Comparison of ENCODE assay signal across 29 mouse cellular contexts in the genomic region with DNA sequence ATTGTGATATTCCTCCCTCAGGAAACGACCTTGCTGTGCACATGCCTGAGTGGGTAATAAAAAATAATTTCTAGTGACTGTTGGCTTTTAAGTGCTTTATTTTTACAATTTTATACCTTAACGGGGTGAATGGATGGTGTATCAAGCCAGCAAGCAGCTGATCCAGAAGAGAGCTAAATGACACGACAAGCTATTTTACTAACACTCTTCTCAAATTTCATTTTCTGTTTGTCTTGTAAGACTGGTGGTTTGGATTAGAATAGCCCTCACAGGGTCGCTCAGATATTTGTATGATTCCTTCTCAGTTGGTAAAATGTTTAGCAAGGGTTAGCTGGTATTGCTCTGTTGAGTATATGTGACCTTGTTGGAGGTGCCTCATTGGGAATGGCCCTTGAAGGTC.
"Had no signal": no experiment of that assay in that cellular context is flagged by ENCODE, and none has a peak within 500 bp of the region (broad histone marks: within the 10 kb centered on the region; RNA-seq: fewer than 3 reads in every experiment).

No protein-coding gene starts in this region.

- H3K9me3 ChIP-seq: embryonic facial prominence, embryonic 10.5 days; embryonic facial prominence, embryonic 12.5 days; embryonic facial prominence, embryonic 13.5 days; embryonic facial prominence, embryonic 15.5 days; forebrain, embryonic 10.5 days; forebrain, embryonic 12.5 days; forebrain, embryonic 13.5 days; forebrain, embryonic 15.5 days had no signal

- H3K4me3 ChIP-seq: embryonic facial prominence, embryonic 10.5 days; embryonic facial prominence, embryonic 12.5 days; embryonic facial prominence, embryonic 13.5 days; embryonic facial prominence, embryonic 15.5 days; erythroblast, embryonic 14.5 days; forebrain, embryonic 10.5 days; forebrain, embryonic 12.5 days; forebrain, embryonic 13.5 days; forebrain, embryonic 15.5 days; gastrocnemius, adult 2 months; heart, adult 2 months had no signal

- H3K27ac ChIP-seq: embryonic facial prominence, embryonic 10.5 days; embryonic facial prominence, embryonic 12.5 days; embryonic facial prominence, embryonic 13.5 days; embryonic facial prominence, embryonic 15.5 days; forebrain, embryonic 10.5 days; forebrain, embryonic 12.5 days; forebrain, embryonic 13.5 days; forebrain, embryonic 15.5 days; gastrocnemius, adult 2 months; heart, adult 2 months had no signal

- H3K9ac ChIP-seq: embryonic facial prominence, embryonic 12.5 days; embryonic facial prominence, embryonic 13.5 days; embryonic facial prominence, embryonic 15.5 days; forebrain, embryonic 12.5 days; forebrain, embryonic 13.5 days; forebrain, embryonic 15.5 days; forebrain, postnatal 0 days had no signal

- H3K4me1 ChIP-seq: embryonic facial prominence, embryonic 10.5 days; embryonic facial prominence, embryonic 12.5 days; embryonic facial prominence, embryonic 13.5 days; embryonic facial prominence, embryonic 15.5 days; forebrain, embryonic 10.5 days; forebrain, embryonic 12.5 days; forebrain, embryonic 13.5 days; forebrain, embryonic 15.5 days had no signal

- H3K36me3 ChIP-seq: embryonic facial prominence, embryonic 10.5 days; embryonic facial prominence, embryonic 12.5 days; embryonic facial prominence, embryonic 13.5 days; embryonic facial prominence, embryonic 15.5 days; forebrain, embryonic 10.5 days; forebrain, embryonic 12.5 days; forebrain, embryonic 15.5 days had no signal

- H3K4me2 ChIP-seq: embryonic facial prominence, embryonic 12.5 days; embryonic facial prominence, embryonic 13.5 days; embryonic facial prominence, embryonic 15.5 days; forebrain, embryonic 12.5 days; forebrain, embryonic 13.5 days; forebrain, embryonic 15.5 days had no signal

- H3K27me3 ChIP-seq: embryonic facial prominence, embryonic 12.5 days; embryonic facial prominence, embryonic 13.5 days; embryonic facial prominence, embryonic 15.5 days; forebrain, embryonic 12.5 days; forebrain, embryonic 13.5 days; forebrain, embryonic 15.5 days had no signal

- ATAC-seq: forebrain, embryonic 13.5 days; forebrain, embryonic 14.5 days; forebrain, embryonic 15.5 days; forebrain, embryonic 16.5 days; forebrain, postnatal 0 days had no signal

- DNase-seq: cerebellum, adult 18-20 months; cerebellum, adult 2 months; cerebellum, adult 8-10 months; cerebellum, adult 9-10 months; cerebellum, adult 9-11 months; cerebellum, postnatal 10 days; cerebellum, postnatal 14 days; cerebellum, postnatal 25 days; cerebellum, postnatal 36 days; forebrain, postnatal 0 days; gastrocnemius, adult 2 months; gastrocnemius, postnatal 10 days; gastrocnemius, postnatal 14 days; gastrocnemius, postnatal 25 days; gastrocnemius, postnatal 36 days; heart, adult 11 months; heart, adult 18-20 months; heart, adult 2 months had no signal
